Mouse (Mus musculus): ENCODE measurements around the gene Irf4. TPM values are rescaled to one million over a fixed set of nuclear protein-coding genes. Genes with fewer than 3 reads are reported as not detected.

Gene Irf4
- polyA plus RNA-seq, 1 experiment from 2014 or later: 0.05 TPM

Other genes with a start within 250 kb of the Irf4 start
- gene Uqcrfs1, start 203.9 kb upstream of the Irf4 start, polyA plus RNA-seq (2016; fragmentation: Nextera tagmentation; extraction: Ambion mirVana): 182 and 196 TPM in 2 replicates
- gene Dusp22, start 89.2 kb upstream of the Irf4 start, polyA plus RNA-seq (2016; fragmentation: Nextera tagmentation; extraction: Ambion mirVana): 25.8 and 26.1 TPM in 2 replicates
- gene Hus1b, start 198.5 kb downstream of the Irf4 start, polyA plus RNA-seq (2016; fragmentation: Nextera tagmentation; extraction: Ambion mirVana): 0.14 TPM in 1 of 2 replicates, not detected in the other
- 40.8 and 41.5 TPM in 2 replicates for gene Exoc2, start 224.9 kb downstream of the Irf4 start, polyA plus RNA-seq (2016; fragmentation: Nextera tagmentation; extraction: Ambion mirVana)
- gene Gm5447, start 225.0 kb downstream of the Irf4 start, polyA plus RNA-seq (2016; fragmentation: Nextera tagmentation; extraction: Ambion mirVana): 0.17 and 0.27 TPM in 2 replicates

All from embryonic facial prominence, embryonic 12.5 days (tissue).